Mouse (Mus musculus) olfactory bulb, adult 2 months (tissue): ENCODE measurements around the gene Trpt1. TPM values are rescaled to one million over a fixed set of nuclear protein-coding genes. Genes with fewer than 3 reads are reported as not detected.

ENCODE experiments used
- H3K27ac ChIP-seq: fragments of 200-500 bp; 2 replicates; pipeline ENCODE4 v1.5.1; 2012; ENCODE audit warnings: low read depth, low read length; ENCODE audit not compliant: insufficient read depth
- H3K4me1 ChIP-seq: fragments of 200-500 bp; 2 replicates; pipeline ENCODE4 v1.6.1; 2012; ENCODE audit warnings: low read length; ENCODE audit not compliant: control insufficient read depth, insufficient read depth
- H3K4me3 ChIP-seq: fragments of 200-500 bp; 2 replicates; pipeline ENCODE4 v1.5.1; 2012; ENCODE audit warnings: mild to moderate bottlenecking, low read depth, low read length, moderate library complexity; ENCODE audit not compliant: insufficient read depth
- CTCF ChIP-seq: fragments of 200-500 bp; IDR thresholded peaks from 2 replicates; pipeline ENCODE4 v1.5.1; 2012; ENCODE audit warnings: low read depth, mild to moderate bottlenecking, low read length, moderate library complexity; ENCODE audit not compliant: insufficient read depth
- POLR2A ChIP-seq: fragments of 200-500 bp; IDR thresholded peaks from 2 replicates; pipeline ENCODE4 v1.6.1; 2012; ENCODE audit warnings: mild to moderate bottlenecking, low read depth, low read length, moderate library complexity; ENCODE audit not compliant: insufficient read depth
- WGBS: fragments of 180-500 bp; shearing (Covaris S2); methylation state at CpG from one replicate; pipeline ENCODE4 v1.1.7; 2018; 5-methylcytosine and 5-hydroxymethylcytosine counted together
- polyA plus RNA-seq: library from polyadenylated mRNA; stranded (reverse); fragments of >200 nt; gene quantifications from 2 replicates; pipeline ENCODE4 v1.2.4, GENCODE M21; 2012; ENCODE audit warnings: low replicate concordance; ENCODE audit not compliant: missing spikeins, insufficient read depth, insufficient read length

The Trpt1 gene
- polyA plus RNA-seq, 1 experiment = not detected

DNA sequence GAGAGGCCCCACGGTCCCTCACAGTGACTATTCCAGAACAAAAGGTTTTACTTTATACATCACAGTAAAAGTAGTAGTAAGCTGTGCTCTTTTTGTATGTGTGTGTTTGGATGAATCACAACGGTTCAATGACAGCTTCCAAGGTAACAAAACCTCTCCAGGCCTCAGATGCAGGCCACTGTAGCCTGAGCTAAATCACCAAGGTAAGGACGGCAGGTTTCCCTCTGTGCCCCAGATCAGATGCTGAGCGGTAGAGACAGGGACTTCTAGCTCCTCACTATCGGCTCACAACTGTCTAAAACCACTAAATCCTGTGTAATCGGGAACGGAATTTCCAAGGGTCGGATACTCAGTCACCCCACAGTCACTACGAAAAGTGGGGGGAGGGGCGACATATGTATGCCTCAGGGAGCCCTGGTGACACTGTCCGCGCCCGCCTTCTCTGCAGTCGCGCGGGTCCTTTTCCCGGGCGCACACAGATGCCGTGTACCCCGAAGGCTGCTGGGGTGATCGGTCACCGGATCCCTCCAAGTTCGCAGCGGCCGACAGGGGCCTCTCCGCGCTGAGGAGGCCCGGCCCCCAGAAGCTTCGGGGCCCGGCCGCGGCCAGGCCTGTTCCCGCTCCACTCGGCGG, 43.3 kb downstream of the Trpt1 start:
- under 1% methylated on average over 35 of the region's 35 CpGs for WGBS
- Histone ChIP-seq H3K4me3 (peak overlapping the region; percentile 96), H3K27ac (peak overlapping the region; percentile 43), H3K4me1 (peaks cover 15% of the 10 kb centered on the region)
- TF ChIP-seq POLR2A = no peak; the same call in 1 of the 2 replicates
- TF ChIP-seq CTCF = no peak

DNA sequence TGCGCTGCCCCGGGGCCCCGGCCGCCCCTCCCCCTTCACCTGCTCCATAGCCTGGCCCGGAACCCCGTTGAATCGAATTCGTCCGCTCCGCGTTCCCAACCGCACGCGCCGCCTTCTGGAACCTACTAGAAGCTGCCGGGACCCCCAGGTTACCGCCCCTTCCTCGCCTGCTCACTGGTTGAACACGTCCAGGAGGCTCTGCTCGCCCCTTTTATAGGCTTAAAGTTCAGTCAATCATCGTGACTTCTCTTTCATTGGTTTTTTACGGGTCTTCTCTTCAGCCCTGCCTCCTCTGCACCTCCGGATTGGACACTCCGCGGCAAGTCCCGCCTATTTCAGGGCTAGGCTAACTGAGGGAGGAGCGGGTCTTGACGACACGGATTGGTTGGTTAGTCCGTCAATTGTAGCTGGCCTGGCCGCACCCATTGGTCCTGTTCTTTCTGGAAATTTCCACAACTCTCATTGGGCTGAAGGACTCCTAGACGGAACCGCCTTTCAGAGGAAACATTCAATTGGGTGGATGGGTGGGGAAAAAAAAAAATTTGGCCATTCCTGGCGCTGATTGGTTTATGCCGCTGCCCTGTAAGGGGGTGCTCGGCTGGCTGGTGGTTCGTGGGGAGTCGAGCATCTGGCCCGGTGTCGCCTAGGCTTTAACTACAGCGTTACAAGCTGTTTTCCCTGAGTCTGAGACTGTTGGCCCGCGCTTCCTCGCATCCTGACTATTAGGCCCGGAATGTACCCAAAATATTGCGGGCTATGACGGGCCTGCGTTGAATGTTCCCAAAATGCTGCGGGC, 44.1 kb downstream of the Trpt1 start, which contains the start of gene Stip1:
Gene Stip1 (minus strand): TSS at position 127 of the 796 bp plus-strand sequence.
- H3K4me3 ChIP-seq = peak within 1 kb of the TSS; percentile 96
- under 1% methylated on average over 48 of the region's 49 CpGs for WGBS
- TF ChIP-seq POLR2A = peak; percentile 92
- TF ChIP-seq CTCF = no peak
- peak within 1 kb of the TSS; percentile 97 for H3K27ac ChIP-seq
- H3K4me1 ChIP-seq = peaks cover 21% of the 10 kb centered on the region

DNA sequence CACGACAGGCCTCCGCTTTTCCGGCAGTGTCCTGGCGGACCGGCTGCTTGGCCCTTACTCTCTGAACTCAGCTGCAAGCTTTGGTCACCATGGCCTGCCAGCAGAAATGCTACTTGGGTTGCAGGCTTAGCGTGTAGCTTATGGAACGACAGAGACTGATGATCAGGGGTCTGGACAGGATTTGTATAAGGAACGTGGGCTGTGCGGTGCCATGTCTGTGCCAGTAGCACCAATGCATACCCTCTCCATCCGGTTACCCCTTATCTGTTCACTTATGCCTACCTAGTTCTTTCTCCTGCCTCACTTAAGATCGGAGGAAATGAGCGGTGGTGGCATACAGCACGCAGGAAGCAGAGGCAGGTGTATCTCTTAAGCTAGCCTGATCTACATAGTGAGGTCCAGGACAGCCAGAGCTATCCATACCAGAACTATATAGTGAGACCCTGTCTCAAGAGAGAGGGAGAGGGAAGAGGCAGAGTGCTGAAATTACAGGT, 44.8 kb downstream of the Trpt1 start:
- Histone ChIP-seq H3K4me1 (peaks cover 26% of the 10 kb centered on the region), H3K4me3 (peak overlapping the region; percentile 60), H3K27ac (peak overlapping the region; percentile 97)
- WGBS = 20% methylated on average over 13 of the region's 13 CpGs
- no peak for TF ChIP-seq CTCF
- no peak for TF ChIP-seq POLR2A

DNA sequence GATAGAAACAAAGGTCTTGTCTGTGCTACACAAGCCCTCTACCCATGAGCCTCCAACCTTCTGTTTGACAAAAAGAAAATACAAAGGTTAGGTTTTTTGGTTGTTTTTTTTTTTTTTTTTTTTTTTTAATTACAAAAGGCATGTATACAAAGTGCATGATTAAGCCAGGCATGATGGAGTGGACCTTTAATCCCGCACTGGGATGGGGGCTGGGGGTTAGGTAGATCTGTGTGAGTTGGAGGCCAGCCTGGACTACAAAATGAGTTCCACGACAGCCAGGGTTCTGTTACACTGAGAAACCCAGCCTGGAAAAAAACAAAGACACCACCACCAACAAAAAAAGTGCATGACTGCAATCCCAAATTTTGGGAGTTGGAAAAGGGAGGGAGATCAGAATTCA, 45.2 kb downstream of the Trpt1 start:
- 75% methylated on average over 2 of the region's 2 CpGs for WGBS
- Histone ChIP-seq H3K27ac (peak overlapping the region; percentile 97; the same call in 1 of the 2 replicates), H3K4me1 (peaks cover 26% of the 10 kb centered on the region)

DNA sequence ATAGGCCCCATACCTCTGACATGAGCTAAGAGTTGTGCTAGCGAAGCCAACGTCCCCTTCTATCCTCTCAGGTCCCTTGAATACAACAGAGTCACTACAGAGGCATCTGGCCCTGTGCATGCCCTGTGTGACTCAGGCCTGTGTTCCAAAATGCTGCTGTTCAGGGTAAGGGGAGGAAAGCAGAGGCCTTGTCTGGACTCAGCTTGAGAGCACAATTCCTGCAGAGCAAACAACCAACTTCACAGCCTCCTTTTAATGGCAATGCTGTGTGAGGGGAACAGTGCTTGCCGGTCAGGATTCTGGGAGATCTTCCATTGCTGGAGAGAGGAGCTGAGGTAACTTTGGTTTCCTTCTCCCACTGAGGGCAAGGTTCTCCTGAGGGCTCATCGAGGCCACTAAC, 48.3 kb downstream of the Trpt1 start:
- H3K27ac ChIP-seq = peak overlapping the region; percentile 84
- 44% methylated on average over 4 of the region's 4 CpGs for WGBS
- peaks cover 21% of the 10 kb centered on the region for H3K4me1 ChIP-seq
- no peak overlapping the region for H3K4me3 ChIP-seq
- TF ChIP-seq POLR2A = no peak
- no peak for TF ChIP-seq CTCF

More for the DNA sequence above, 45.2 kb downstream of the Trpt1 start:
- no peak overlapping the region for H3K4me3 ChIP-seq
- TF ChIP-seq CTCF (no peak), POLR2A (no peak)

DNA sequence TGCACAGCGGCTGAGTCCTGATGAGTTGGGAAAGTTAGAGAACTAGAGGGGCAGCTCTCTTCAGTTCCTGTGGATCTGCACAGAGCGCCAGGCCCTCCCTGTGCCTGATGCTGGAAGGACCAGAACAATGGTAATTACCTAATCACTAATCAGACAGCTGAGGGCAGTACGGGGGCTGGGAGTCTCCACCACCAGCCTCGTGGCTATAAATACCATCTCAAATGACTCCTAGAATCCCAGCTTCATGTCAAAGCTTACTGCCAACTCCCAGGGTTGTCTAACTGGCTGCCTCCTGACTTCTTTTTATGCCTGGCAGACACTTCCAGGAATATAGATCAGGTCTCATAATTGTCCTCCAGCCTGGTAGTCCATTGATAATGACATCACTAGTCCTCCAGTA, 48.8 kb downstream of the Trpt1 start:
- TF ChIP-seq POLR2A = no peak
- no peak for TF ChIP-seq CTCF
- H3K4me3 ChIP-seq = no peak overlapping the region
- peak overlapping the region; percentile 84 for H3K27ac ChIP-seq
- peaks cover 21% of the 10 kb centered on the region for H3K4me1 ChIP-seq
- WGBS = 21% methylated on average over 4 of the region's 4 CpGs

Other genes with a start within 250 kb of the Trpt1 start
- gene Rps6ka4, start 155.5 kb upstream of the Trpt1 start, polyA plus RNA-seq = not detected in 2 replicates
- gene Ccdc88b, start 137.9 kb upstream of the Trpt1 start, polyA plus RNA-seq = not detected in 2 replicates
- gene Trmt112, start 86.4 kb upstream of the Trpt1 start, polyA plus RNA-seq = not detected in 2 replicates
- gene Prdx5, start 86.0 kb upstream of the Trpt1 start, polyA plus RNA-seq = not detected in 2 replicates
- not detected in 2 replicates for gene Esrra, start 74.3 kb upstream of the Trpt1 start, polyA plus RNA-seq
- gene Catsperz, start 70.8 kb upstream of the Trpt1 start, polyA plus RNA-seq = not detected in 2 replicates
- not detected in 2 replicates for gene Kcnk4, start 61.6 kb upstream of the Trpt1 start, polyA plus RNA-seq
- gene Bad, start 54.3 kb upstream of the Trpt1 start, polyA plus RNA-seq = not detected in 2 replicates
- not detected in 2 replicates for gene Gpr137, start 53.7 kb upstream of the Trpt1 start, polyA plus RNA-seq
- gene Ppp1r14b, start 21.2 kb upstream of the Trpt1 start, polyA plus RNA-seq = not detected in 2 replicates
- gene Plcb3, start 19.7 kb upstream of the Trpt1 start, polyA plus RNA-seq = not detected in 2 replicates
- gene Fkbp2, start 15.6 kb upstream of the Trpt1 start, polyA plus RNA-seq = not detected in 2 replicates
- gene Vegfb, start 8.5 kb upstream of the Trpt1 start, polyA plus RNA-seq = not detected in 2 replicates
- not detected in 2 replicates for gene Dnajc4, start 3.6 kb upstream of the Trpt1 start, polyA plus RNA-seq
- gene Nudt22, start within 50 bp of the Trpt1 start, polyA plus RNA-seq = not detected in 2 replicates
- gene Fermt3, start 23.3 kb downstream of the Trpt1 start, polyA plus RNA-seq = not detected in 2 replicates
- 145 and 219 TPM in 2 replicates for gene Stip1, start 43.8 kb downstream of the Trpt1 start, polyA plus RNA-seq
- not detected in 2 replicates for gene Macrod1, start 60.7 kb downstream of the Trpt1 start, polyA plus RNA-seq
- not detected in 2 replicates for gene Flrt1, start 109.6 kb downstream of the Trpt1 start, polyA plus RNA-seq
- not detected in 2 replicates for gene Otub1, start 210.2 kb downstream of the Trpt1 start, polyA plus RNA-seq
- not detected in 2 replicates for gene Cox8a, start 221.5 kb downstream of the Trpt1 start, polyA plus RNA-seq
- gene Naa40, start 245.1 kb downstream of the Trpt1 start, polyA plus RNA-seq = not detected in 2 replicates